ENCODE assay signal across 20 mouse cellular contexts in genomic region chr2:27670746-27671145, GRCm38 (mm10). TPM values are rescaled to one million over a fixed set of nuclear protein-coding genes. Genes with fewer than 3 reads are reported as not detected.
A peak's percentile ranks its signal among the peaks of the same experiment; 100 is the strongest.
DNase-seq lines count a peak whose midpoint lies in the region; ATAC-seq lines count a peak whose summit lies in the region.
"Had no signal": no experiment of that assay in that cellular context is flagged by ENCODE, and none has a peak within 500 bp of the region (broad histone marks: within the 10 kb centered on the region; RNA-seq: fewer than 3 reads in every experiment).

No protein-coding gene starts in this region.

- 0 out of 2 replicates have a peak, but pooled peaks cover 7% of the 10 kb centered on the region for H3K27me3 ChIP-seq in hindbrain, embryonic 13.5 days
- H3K27me3 ChIP-seq in hindbrain, embryonic 16.5 days (replicated peaks; ENCODE audit: control insufficient read depth, insufficient read depth, low read length), result no peaks in the 10 kb centered on the region
- H3K27me3 ChIP-seq in midbrain, embryonic 11.5 days (ENCODE audit: control insufficient read depth, insufficient read depth, low read length), result peaks cover 6% of the 10 kb centered on the region
- H3K27me3 ChIP-seq in midbrain, embryonic 15.5 days (replicated peaks), result peaks cover 3% of the 10 kb centered on the region; the same call in 1 of the 2 replicates
- H3K27me3 ChIP-seq: hindbrain, embryonic 15.5 days; Patski had no signal

- no peak overlapping the region for H3K4me2 ChIP-seq in hindbrain, embryonic 13.5 days
- no peak overlapping the region for H3K4me2 ChIP-seq in hindbrain, embryonic 16.5 days (ENCODE audit: low read length)
- no peak overlapping the region for H3K4me2 ChIP-seq in midbrain, embryonic 11.5 days
- H3K4me2 ChIP-seq in midbrain, embryonic 15.5 days, result no peak overlapping the region
- H3K4me2 ChIP-seq: hindbrain, embryonic 15.5 days; liver, embryonic 13.5 days had no signal

- peaks cover 38% of the 10 kb centered on the region for H3K4me1 ChIP-seq in hindbrain, embryonic 13.5 days (replicated peaks)
- peaks cover 12% of the 10 kb centered on the region for H3K4me1 ChIP-seq in hindbrain, embryonic 16.5 days (ENCODE audit: control insufficient read depth, insufficient read depth, low read depth, low read length)
- peaks cover 27% of the 10 kb centered on the region for H3K4me1 ChIP-seq in midbrain, embryonic 11.5 days (ENCODE audit: control insufficient read depth, insufficient read depth, low read length)
- H3K4me1 ChIP-seq in midbrain, embryonic 15.5 days, result peaks cover 14% of the 10 kb centered on the region

- H3K9ac ChIP-seq in hindbrain, embryonic 13.5 days, result no peak overlapping the region
- H3K9ac ChIP-seq in hindbrain, embryonic 16.5 days (ENCODE audit: low read depth, low read length), result no peak overlapping the region
- H3K9ac ChIP-seq in midbrain, embryonic 11.5 days (ENCODE audit: low read length), result 0 out of 2 replicates have a peak overlapping the region, but pooled peaks have one; percentile 3
- no peak overlapping the region for H3K9ac ChIP-seq in midbrain, embryonic 15.5 days
- H3K9ac ChIP-seq: hindbrain, embryonic 15.5 days; liver, embryonic 13.5 days had no signal

- H3K4me3 ChIP-seq in hindbrain, embryonic 13.5 days, result no peak overlapping the region
- H3K4me3 ChIP-seq in hindbrain, embryonic 16.5 days (ENCODE audit: low read length), result no peak overlapping the region
- H3K4me3 ChIP-seq in midbrain, embryonic 11.5 days (ENCODE audit: low read depth, low read length), result no peak overlapping the region
- no peak overlapping the region for H3K4me3 ChIP-seq in midbrain, embryonic 15.5 days
- H3K4me3 ChIP-seq: erythroblast, embryonic 14.5 days; heart, adult 2 months; hindbrain, embryonic 15.5 days; liver, embryonic 13.5 days had no signal

- ATAC-seq in hindbrain, embryonic 13.5 days (ENCODE audit: low FRiP score), result no peak
- no peak for ATAC-seq in hindbrain, embryonic 16.5 days
- no peak for ATAC-seq in midbrain, embryonic 11.5 days (ENCODE audit: low FRiP score)
- no peak for ATAC-seq in midbrain, embryonic 15.5 days (replicated peaks)

- WGBS in hindbrain, embryonic 13.5 days, result 28% methylated on average over 5 of the region's 5 CpGs
- WGBS in hindbrain, embryonic 16.5 days, result 29% methylated on average over 5 of the region's 5 CpGs
- WGBS in midbrain, embryonic 11.5 days, result 40% methylated on average over 5 of the region's 5 CpGs
- WGBS in midbrain, embryonic 15.5 days, result 30% methylated on average over 5 of the region's 5 CpGs

- no peaks in the 10 kb centered on the region for H3K36me3 ChIP-seq in hindbrain, embryonic 13.5 days
- H3K36me3 ChIP-seq in hindbrain, embryonic 16.5 days (ENCODE audit: control insufficient read depth, insufficient read depth, low read length), result no peaks in the 10 kb centered on the region
- H3K36me3 ChIP-seq in midbrain, embryonic 11.5 days (ENCODE audit: control insufficient read depth, insufficient read depth, low read length), result no peaks in the 10 kb centered on the region
- no peaks in the 10 kb centered on the region for H3K36me3 ChIP-seq in midbrain, embryonic 15.5 days (replicated peaks)
- H3K36me3 ChIP-seq: hindbrain, embryonic 15.5 days; liver, embryonic 13.5 days had no signal

- peak; percentile 22 for DNase-seq in embryo, embryonic 10.5 days (ENCODE audit: low spot score)
- no peak for DNase-seq in embryo, embryonic 9.5 days (ENCODE audit: extremely low spot score)
- no peak for DNase-seq in midbrain, embryonic 11.5 days (ENCODE audit: low spot score, missing footprints)
- peak; percentile 71 for DNase-seq in retina, embryonic 14.5 days (ENCODE audit: low spot score)
- no peak for DNase-seq in urinary bladder, postnatal 10 days (ENCODE audit: low spot score)
- DNase-seq: adrenal gland, adult 8-10 months; cerebellum, adult 9-10 months; gastrocnemius, postnatal 25 days; heart, adult 2 months; left cerebral cortex, postnatal 4 days; liver, embryonic 13.5 days; lung, postnatal 14 days; spleen, adult 18-20 months; thymus, postnatal 36 days had no signal

- no peaks in the 10 kb centered on the region for H3K9me3 ChIP-seq in hindbrain, embryonic 13.5 days
- H3K9me3 ChIP-seq in hindbrain, embryonic 16.5 days (ENCODE audit: control insufficient read depth, low read length), result no peaks in the 10 kb centered on the region
- H3K9me3 ChIP-seq in midbrain, embryonic 11.5 days (ENCODE audit: control insufficient read depth, low read length), result no peaks in the 10 kb centered on the region
- H3K9me3 ChIP-seq in midbrain, embryonic 15.5 days, result no peaks in the 10 kb centered on the region
- H3K9me3 ChIP-seq: hindbrain, embryonic 15.5 days; liver, embryonic 13.5 days had no signal

- peak overlapping the region; percentile 69; the same call in 1 of the 2 replicates for H3K27ac ChIP-seq in hindbrain, embryonic 13.5 days
- no peak overlapping the region for H3K27ac ChIP-seq in hindbrain, embryonic 16.5 days (ENCODE audit: low read depth, low read length)
- no peak overlapping the region for H3K27ac ChIP-seq in midbrain, embryonic 11.5 days (ENCODE audit: low read depth, low read length)
- no peak overlapping the region for H3K27ac ChIP-seq in midbrain, embryonic 15.5 days
- H3K27ac ChIP-seq: heart, adult 2 months; hindbrain, embryonic 15.5 days; liver, embryonic 13.5 days had no signal

RNA-seq across cellular contexts. Expression of gene Rxra, which starts 5.5 kb away (rescaled TPM):
- 4.6 and 4.7 TPM in 2 replicates for polyA plus RNA-seq in hindbrain, embryonic 13.5 days (2015; fragmentation: Nextera tagmentation; extraction: Ambion mirVana)
- 3.4 and 4.0 TPM in 2 replicates for polyA plus RNA-seq in hindbrain, embryonic 16.5 days (2015; fragmentation: Nextera tagmentation; extraction: Ambion mirVana)
- 6.7 and 6.9 TPM in 2 replicates for polyA plus RNA-seq in midbrain, embryonic 11.5 days (2014; fragmentation: Nextera tagmentation; extraction: Ambion mirVana)
- polyA plus RNA-seq in midbrain, embryonic 15.5 days (2015; fragmentation: Nextera tagmentation; extraction: Ambion mirVana), result 3.1 and 4.1 TPM in 2 replicates

Comparison
In these comparisons a context has a peak if more than half of its experiments do, and no peak if none do; other contexts are left out.
1. DNase-seq: peak in embryo, embryonic 10.5 days (single experiment) and retina, embryonic 14.5 days (single experiment); none in embryo, embryonic 9.5 days (single experiment), midbrain, embryonic 11.5 days (single experiment) and urinary bladder, postnatal 10 days (single experiment).